Mouse (Mus musculus): ENCODE measurements around the gene Stk38. TPM values are rescaled to one million over a fixed set of nuclear protein-coding genes. Genes with fewer than 3 reads are reported as not detected.

The Stk38 gene
- polyA plus RNA-seq, 1 experiment from 2014 or later: 119 TPM

DNA sequence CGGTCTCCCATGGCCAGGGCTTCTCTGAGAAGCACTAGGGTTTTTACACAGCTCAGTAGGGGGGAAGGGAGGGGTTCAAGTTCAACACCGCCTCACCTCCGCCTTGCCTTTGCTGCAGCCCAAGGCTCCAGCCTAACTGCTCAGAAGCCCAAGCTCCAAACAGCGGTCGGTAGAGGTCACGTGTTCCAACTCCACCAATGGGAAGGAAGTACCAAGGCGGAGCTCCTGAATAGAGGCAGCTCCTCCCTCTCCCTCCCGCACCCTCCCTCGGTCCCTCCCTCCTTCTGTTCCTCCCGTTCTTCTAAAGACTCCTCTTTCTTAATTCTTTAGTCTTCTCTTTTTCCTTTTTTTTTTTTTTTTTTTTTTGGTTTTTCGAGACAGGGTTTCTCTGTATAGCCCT lies 65.7 kb downstream of the Stk38 start:
- no peak overlapping the region for H3K4me3 ChIP-seq
- no peak overlapping the region for H3K27ac ChIP-seq (replicated peaks)
- no peaks in the 10 kb centered on the region for H3K9me3 ChIP-seq
- WGBS: 80% methylated on average over 10 of the region's 11 CpGs
- H3K4me2 ChIP-seq (replicated peaks): no peak overlapping the region
- no peak overlapping the region for H3K9ac ChIP-seq (replicated peaks)
- no peaks in the 10 kb centered on the region for H3K4me1 ChIP-seq
- no peaks in the 10 kb centered on the region for H3K36me3 ChIP-seq
- H3K27me3 ChIP-seq: no peaks in the 10 kb centered on the region
- ATAC-seq (replicated peaks): no peak

DNA sequence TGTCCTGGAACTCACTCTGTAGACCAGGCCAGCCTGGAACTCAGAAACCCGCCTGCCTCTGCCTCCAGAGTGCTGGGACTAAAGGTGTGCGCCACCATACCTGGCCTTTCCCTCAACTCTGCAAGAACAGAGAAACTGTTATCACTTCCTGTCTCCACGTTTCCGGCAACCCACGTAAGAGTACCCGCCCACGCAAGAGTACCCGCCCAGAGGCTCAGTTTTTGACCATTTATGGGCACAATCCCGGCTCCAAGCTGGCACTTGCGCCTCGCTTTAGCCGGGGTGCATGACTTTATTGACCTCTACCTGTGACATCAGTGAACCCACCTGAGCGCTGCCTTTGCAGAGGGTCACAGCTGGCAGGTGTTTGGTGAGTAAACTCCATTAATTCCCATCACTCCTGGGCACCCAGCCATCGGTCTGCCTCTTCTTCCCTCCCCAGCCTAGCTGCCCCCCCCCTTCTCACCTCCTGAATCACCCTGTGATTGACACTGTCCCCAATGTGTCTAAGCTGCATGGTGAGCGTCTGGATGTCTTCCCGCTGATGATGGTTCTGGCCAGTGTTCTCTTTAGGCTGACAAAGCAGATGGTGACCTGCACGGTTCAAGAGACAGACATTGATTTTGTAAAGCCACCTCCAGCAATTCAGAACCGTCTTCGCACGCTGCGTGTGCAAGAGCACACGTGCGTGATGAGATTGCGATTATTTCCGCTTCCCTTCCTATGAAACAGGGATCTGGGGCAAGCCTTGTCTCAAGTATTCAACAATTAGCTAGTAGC lies 66.8 kb downstream of the Stk38 start:
- Histone ChIP-seq H3K4me1 (no peaks in the 10 kb centered on the region), H3K4me2 (replicated peaks) (no peak overlapping the region), H3K9ac (replicated peaks) (no peak overlapping the region), H3K4me3 (no peak overlapping the region), H3K27ac (replicated peaks) (no peak overlapping the region), H3K9me3 (no peaks in the 10 kb centered on the region), H3K27me3 (no peaks in the 10 kb centered on the region), H3K36me3 (no peaks in the 10 kb centered on the region)
- 89% methylated on average over 25 of the region's 25 CpGs for WGBS
- no peak for ATAC-seq (replicated peaks)

DNA sequence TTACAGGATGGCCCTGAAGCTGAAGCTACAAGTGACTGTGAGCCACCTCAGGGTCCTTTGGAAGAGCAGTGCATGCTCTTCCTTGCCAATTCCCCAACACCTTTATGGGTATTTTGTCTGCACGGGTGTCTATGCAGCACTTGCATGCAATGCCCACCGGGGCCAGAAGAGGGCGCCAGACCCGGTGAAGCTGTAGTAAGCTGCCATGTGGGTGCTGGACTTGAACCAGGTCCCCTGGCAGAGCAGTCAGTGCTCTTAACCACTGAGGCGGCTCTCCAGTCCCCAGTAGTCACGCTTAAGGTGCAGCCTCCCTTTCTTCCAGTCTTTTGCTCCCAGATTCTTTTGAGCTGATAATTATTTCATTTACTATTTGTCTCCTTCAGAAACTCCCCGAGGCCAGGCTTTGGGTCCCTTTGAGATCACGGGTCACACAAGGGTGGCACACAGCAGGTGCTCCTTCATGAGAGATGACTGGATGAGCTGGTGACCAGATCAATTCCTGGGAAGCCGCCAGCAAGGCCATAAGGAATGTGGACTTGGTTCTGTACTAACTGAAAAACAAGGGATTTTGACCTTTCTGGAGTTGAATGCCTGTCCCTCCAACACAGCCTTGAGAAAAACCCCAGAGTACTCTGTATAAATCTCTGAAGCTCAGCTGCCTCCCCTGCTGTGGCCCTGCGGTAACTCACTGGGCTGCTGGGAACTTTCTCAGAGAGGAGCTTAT lies 71.0 kb downstream of the Stk38 start:
- no peak overlapping the region for H3K9ac ChIP-seq (replicated peaks)
- 84% methylated on average over 10 of the region's 10 CpGs for WGBS
- no peaks in the 10 kb centered on the region for H3K27me3 ChIP-seq
- H3K27ac ChIP-seq (replicated peaks): no peak overlapping the region
- H3K4me1 ChIP-seq: no peaks in the 10 kb centered on the region
- ATAC-seq (replicated peaks): no peak
- H3K9me3 ChIP-seq: no peaks in the 10 kb centered on the region
- no peak overlapping the region for H3K4me2 ChIP-seq (replicated peaks)
- no peak overlapping the region for H3K4me3 ChIP-seq
- H3K36me3 ChIP-seq: no peaks in the 10 kb centered on the region

DNA sequence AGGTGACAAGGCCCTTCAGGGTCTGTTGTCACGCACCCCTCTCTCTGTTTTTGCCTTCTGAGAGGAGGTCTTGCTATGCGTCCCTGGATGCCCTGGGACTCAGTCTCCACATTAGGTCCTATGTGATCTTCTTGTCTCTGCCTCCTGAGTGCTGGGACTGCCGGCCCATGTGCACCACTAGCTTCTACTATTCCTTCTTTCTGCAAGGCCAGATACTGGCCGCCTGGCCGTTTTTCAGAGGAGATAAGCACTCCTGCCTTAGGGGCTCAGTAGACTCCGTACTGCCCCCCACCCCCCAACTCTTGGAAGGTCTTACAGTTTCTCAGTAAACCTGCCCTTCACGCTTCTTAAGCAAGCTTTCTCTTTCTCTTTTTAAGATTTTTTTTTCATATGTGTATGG lies 71.7 kb downstream of the Stk38 start:
- ATAC-seq (replicated peaks): no peak

DNA sequence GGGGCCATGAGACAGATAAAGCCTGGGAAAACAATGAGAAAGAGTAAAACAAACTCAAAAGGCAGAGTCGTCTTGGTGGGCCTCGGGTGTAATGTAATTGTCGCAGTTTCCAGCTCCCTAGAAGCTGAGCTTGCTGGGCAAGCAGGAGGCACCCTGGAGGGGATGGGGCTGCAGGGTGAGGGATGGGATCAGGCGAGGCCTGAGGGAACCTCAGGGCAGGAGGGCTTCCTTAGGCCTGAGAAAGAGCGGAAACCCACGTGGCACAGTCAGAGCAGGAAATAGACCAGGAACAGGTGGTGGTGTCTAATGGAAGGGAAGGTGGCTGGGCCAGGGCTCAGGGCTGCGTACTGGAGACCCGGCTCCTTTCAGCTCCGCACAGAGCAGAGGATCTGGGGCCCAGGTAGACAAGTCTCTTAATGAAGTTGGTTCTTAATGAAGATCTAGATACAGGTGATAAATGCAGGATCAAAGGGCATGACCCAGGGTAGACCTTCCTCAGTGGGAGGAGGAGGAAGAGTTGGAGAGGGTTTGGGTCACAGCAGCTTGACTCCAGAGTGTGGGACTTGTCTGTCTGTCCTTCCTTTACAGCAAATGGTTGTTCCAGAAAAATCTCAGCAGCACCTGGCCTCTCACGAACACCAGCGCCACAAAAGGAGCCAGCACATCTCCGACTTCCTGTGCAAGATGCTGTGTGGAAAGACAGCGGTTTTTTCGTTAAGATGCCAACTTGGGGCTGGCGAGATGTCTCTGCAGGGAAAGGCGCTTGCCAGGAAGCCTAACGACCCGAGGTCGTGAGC lies 73.5 kb downstream of the Stk38 start:
- no peak overlapping the region for H3K4me3 ChIP-seq
- H3K9ac ChIP-seq (replicated peaks): no peak overlapping the region
- H3K27me3 ChIP-seq: no peaks in the 10 kb centered on the region
- peaks cover 10% of the 10 kb centered on the region for H3K4me1 ChIP-seq
- ATAC-seq (replicated peaks): no peak
- no peak overlapping the region for H3K27ac ChIP-seq (replicated peaks)
- no peak overlapping the region for H3K4me2 ChIP-seq (replicated peaks)
- 74% methylated on average over 19 of the region's 19 CpGs for WGBS
- H3K36me3 ChIP-seq: no peaks in the 10 kb centered on the region
- H3K9me3 ChIP-seq: no peaks in the 10 kb centered on the region

More for the DNA sequence above, 71.7 kb downstream of the Stk38 start:
- no peaks in the 10 kb centered on the region for H3K27me3 ChIP-seq
- 93% methylated on average over 7 of the region's 7 CpGs for WGBS
- no peak overlapping the region for H3K4me2 ChIP-seq (replicated peaks)
- H3K9me3 ChIP-seq: no peaks in the 10 kb centered on the region
- no peak overlapping the region for H3K4me3 ChIP-seq
- no peaks in the 10 kb centered on the region for H3K4me1 ChIP-seq
- no peaks in the 10 kb centered on the region for H3K36me3 ChIP-seq
- no peak overlapping the region for H3K27ac ChIP-seq (replicated peaks)
- no peak overlapping the region for H3K9ac ChIP-seq (replicated peaks)

DNA sequence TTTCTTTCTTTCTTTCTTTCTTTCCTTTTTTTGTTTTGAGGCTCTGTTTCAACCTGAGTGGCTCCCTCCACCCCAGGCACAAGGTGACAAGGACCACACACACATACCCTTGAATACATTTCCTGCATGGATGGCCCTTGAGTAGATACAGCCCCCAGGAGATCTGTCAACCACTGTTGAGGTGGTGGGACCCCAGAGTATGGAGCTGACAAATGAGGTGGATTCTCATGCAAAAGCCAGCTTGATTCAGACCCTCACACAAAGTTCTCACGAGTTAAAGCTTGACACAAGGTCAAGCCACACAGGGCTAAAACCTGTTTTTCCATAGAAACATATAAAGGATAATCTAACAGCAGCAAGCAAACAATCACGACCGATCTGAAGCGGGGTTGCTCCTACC lies 75.5 kb downstream of the Stk38 start:
- Histone ChIP-seq H3K27me3 (no peaks in the 10 kb centered on the region), H3K4me3 (no peak overlapping the region), H3K4me1 (peaks cover 10% of the 10 kb centered on the region), H3K27ac (replicated peaks) (no peak overlapping the region), H3K9me3 (no peaks in the 10 kb centered on the region), H3K36me3 (no peaks in the 10 kb centered on the region), H3K4me2 (replicated peaks) (no peak overlapping the region), H3K9ac (replicated peaks) (no peak overlapping the region)
- WGBS: 89% methylated on average over 4 of the region's 4 CpGs
- ATAC-seq (replicated peaks): no peak

DNA sequence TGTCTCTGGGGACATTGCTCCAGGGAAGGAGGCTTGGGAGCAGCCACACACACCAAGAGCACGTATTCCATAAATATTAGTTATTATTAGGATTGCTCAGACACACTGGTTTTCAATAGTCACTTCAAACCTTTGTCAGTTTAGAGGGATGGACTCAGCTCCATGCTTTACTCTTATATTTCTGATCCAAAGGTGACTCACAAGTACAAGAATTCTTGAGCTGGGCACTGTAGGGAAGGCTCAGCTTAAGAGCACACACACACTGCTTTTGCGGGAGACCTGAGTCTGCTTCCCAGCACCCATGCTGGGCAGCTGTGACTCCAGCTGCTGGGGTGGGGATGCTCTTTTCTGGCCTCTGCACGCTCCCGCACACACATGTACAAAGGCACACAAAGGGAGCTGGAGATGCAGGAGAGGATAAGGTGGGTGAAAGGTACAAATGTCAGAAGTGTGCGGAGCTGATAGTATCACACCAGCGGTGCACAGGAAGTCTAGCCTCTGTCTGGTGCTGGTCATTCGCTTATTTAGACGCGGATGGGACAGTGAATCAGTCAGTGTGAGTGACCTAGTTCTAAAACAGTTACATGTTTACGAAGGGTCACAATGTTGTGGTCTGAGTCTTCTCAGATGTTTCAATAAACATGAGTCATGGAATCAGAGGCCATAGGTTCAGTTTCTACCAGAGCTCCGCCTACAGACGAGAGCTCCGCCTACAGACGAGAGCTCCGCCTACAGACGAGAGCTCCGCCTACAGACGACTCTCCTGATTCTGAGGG lies 76.2 kb downstream of the Stk38 start:
- H3K27ac ChIP-seq (replicated peaks): no peak overlapping the region
- H3K9me3 ChIP-seq: no peaks in the 10 kb centered on the region
- ATAC-seq (replicated peaks): no peak
- no peak overlapping the region for H3K9ac ChIP-seq (replicated peaks)
- H3K4me3 ChIP-seq: no peak overlapping the region
- H3K27me3 ChIP-seq: no peaks in the 10 kb centered on the region
- H3K36me3 ChIP-seq: no peaks in the 10 kb centered on the region
- no peak overlapping the region for H3K4me2 ChIP-seq (replicated peaks)
- WGBS: 92% methylated on average over 18 of the region's 18 CpGs
- H3K4me1 ChIP-seq: peaks cover 10% of the 10 kb centered on the region

DNA sequence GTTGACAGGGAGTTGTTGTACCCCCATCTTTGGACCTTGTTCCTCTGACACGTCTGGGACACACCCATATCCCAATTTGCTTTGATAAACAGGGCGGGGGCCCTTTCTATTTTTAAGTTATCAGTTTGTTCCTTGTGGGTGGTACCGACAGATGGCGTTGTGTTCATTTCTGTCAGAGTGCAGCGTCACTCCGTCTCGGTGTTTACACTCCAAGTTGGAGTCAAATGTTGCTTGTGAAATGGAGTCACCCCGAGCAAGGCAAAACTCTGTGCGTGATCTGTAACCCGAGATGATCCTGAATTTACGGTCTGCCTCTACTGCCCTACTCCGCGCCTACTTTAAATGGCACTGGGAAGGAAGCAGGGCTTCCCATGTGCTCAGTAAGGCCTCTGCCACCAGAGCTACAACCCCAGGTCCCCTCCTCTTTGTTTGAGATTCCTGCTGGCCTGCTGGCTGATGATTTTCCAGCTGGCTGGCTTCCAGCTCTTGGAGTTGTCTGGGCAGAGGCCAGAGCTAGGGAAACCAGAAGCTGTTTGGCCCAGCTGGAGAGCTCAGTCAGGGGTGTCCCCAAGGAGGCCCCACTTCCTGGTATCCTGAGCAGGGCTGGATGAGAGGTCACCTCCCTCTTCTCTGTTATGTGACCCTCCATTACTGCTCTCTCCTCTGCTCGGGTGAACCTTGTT lies 77.3 kb downstream of the Stk38 start:
- 27% methylated on average over 14 of the region's 14 CpGs for WGBS
- Histone ChIP-seq H3K36me3 (no peaks in the 10 kb centered on the region), H3K9me3 (no peaks in the 10 kb centered on the region), H3K4me2 (replicated peaks) (peak overlapping the region; percentile 11), H3K27ac (replicated peaks) (peak overlapping the region; percentile 35), H3K9ac (replicated peaks) (no peak overlapping the region), H3K27me3 (no peaks in the 10 kb centered on the region), H3K4me1 (peaks cover 10% of the 10 kb centered on the region), H3K4me3 (no peak overlapping the region)
- 0 out of 2 replicates have a peak, but pooled peaks have one; percentile 58 for ATAC-seq (replicated peaks)

DNA sequence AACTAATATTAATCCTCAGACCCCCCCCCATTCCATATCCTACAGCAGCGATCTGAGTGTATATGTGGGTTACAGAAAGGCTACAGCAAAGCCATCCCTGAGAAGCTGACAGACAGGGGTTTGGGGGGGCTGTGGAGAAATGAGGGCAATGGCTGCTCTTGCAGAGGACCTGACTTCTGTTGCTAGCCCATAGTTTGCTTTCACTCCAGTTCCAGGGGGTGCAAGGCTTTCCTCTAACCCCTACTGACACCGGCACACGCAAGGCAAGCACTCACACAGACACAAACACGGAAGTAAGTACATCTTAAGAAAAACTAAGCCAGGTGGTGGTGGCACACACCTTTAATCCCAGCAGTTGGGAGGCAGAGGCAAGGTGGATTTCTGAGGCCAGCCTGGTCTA lies 78.4 kb downstream of the Stk38 start:
- H3K9me3 ChIP-seq: no peaks in the 10 kb centered on the region
- H3K9ac ChIP-seq (replicated peaks): no peak overlapping the region
- peaks cover 10% of the 10 kb centered on the region for H3K4me1 ChIP-seq
- no peak overlapping the region for H3K4me3 ChIP-seq
- no peaks in the 10 kb centered on the region for H3K36me3 ChIP-seq
- WGBS: 93% methylated on average over 4 of the region's 4 CpGs
- no peak overlapping the region for H3K4me2 ChIP-seq (replicated peaks)
- no peak overlapping the region for H3K27ac ChIP-seq (replicated peaks)
- ATAC-seq (replicated peaks): no peak
- no peaks in the 10 kb centered on the region for H3K27me3 ChIP-seq

DNA sequence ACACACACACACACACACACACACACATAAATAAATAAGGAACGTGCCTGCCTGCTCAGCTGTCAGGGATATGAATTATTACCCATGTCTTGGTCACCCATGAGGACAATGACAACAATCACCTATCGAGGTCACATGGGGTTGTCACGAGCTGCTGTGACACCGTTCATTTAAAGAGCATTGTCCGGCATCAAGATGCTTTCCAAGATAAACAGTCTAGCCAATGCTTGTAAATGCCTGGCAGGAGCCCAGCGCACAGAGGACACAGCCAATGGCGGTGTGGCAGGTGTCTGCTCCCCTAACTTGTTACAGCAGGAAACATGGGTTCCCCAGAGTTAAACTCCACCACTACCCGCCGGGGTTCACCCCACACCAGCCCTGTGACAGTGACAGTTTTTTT lies 79.8 kb downstream of the Stk38 start:
- H3K36me3 ChIP-seq: no peaks in the 10 kb centered on the region
- H3K4me1 ChIP-seq: peaks cover 10% of the 10 kb centered on the region
- H3K4me3 ChIP-seq: no peak overlapping the region
- no peaks in the 10 kb centered on the region for H3K27me3 ChIP-seq
- no peak overlapping the region for H3K27ac ChIP-seq (replicated peaks)
- no peak overlapping the region for H3K9ac ChIP-seq (replicated peaks)
- WGBS: 90% methylated on average over 9 of the region's 9 CpGs
- no peak overlapping the region for H3K4me2 ChIP-seq (replicated peaks)
- ATAC-seq (replicated peaks): no peak
- no peaks in the 10 kb centered on the region for H3K9me3 ChIP-seq

DNA sequence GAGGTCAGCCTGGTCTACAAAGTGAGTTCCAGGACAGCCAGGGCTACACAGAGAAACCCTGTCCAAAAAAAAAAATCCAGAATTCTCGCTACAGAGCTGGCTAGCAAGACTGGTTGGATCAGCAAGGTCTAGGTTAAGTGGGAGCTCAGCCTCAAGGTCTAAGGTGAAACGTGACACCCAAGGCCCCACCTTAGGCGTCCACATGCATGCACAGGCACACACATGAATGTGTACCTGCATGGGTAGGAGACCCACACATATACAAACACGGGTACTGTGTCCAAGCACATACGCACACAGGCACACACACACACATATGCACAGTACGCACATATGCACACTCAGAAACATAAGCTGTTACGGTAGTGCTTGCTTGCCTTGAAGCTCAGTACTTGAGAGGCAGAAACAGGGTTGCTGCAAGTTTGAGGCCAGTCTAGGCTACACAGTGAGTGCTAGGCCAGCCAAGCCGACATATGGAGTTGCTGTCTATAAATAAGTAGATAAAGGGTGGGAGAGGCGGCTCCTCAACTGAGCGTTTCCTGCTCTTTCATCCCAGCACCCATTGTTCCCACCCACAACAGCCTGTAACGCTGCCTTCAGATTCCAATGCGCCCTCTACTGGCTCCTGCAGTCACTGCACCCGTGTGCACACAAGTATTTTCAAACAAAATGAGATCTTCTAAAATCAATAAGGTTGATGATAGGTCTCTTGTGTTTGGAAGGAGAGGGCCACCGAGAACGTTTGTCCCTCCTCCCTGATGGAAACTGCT lies 80.7 kb downstream of the Stk38 start:
- Histone ChIP-seq H3K4me2 (replicated peaks) (no peak overlapping the region), H3K9ac (replicated peaks) (no peak overlapping the region), H3K9me3 (no peaks in the 10 kb centered on the region), H3K27ac (replicated peaks) (no peak overlapping the region), H3K27me3 (no peaks in the 10 kb centered on the region), H3K4me1 (peaks cover 10% of the 10 kb centered on the region), H3K36me3 (no peaks in the 10 kb centered on the region), H3K4me3 (no peak overlapping the region)
- 46% methylated on average over 15 of the region's 15 CpGs for WGBS
- no peak for ATAC-seq (replicated peaks)
